ENCODE assay signal across 8 mouse cellular contexts in genomic region chr11:54955400-54955734, GRCm38 (mm10). TPM values are rescaled to one million over a fixed set of nuclear protein-coding genes. Genes with fewer than 3 reads are reported as not detected.
DNase-seq lines count a peak whose midpoint lies in the region; ATAC-seq and TF ChIP-seq lines count a peak whose summit lies in the region.
"Not testable (repeated sequence)": the region's sequence is repeated elsewhere in the genome, so short reads cannot be mapped to it uniquely, and the experiment has no call there.

No protein-coding gene starts in this region.

- peak overlapping the region; percentile 88 for H3K27ac ChIP-seq in bone marrow, adult 2 months (ENCODE audit: control insufficient read depth, insufficient read depth, low read depth, low read length, poor library complexity)
- H3K27ac ChIP-seq in heart, embryonic 12.5 days (ENCODE audit: poor library complexity, severe bottlenecking) = peak overlapping the region; percentile 85
- H3K27ac ChIP-seq in hindbrain, postnatal 0 days = peak overlapping the region; percentile 89; the same call in 1 of the 2 replicates
- H3K27ac ChIP-seq in limb, embryonic 11.5 days (replicated peaks; ENCODE audit: low read depth, low read length) = not testable (repeated sequence)
- H3K27ac ChIP-seq in midbrain, embryonic 16.5 days (ENCODE audit: low read length) = peak overlapping the region; percentile 91; the same call in 1 of the 2 replicates
- peak overlapping the region; percentile 92 for H3K27ac ChIP-seq in stomach, embryonic 16.5 days (ENCODE audit: low read length)

- not testable (repeated sequence) for DNase-seq in hindbrain, postnatal 0 days (ENCODE audit: low spot score); limb, embryonic 11.5 days (ENCODE audit: low spot score); lung, adult 2 months

- H3K4me2 ChIP-seq in heart, embryonic 12.5 days = peak overlapping the region; percentile 68
- peak overlapping the region; percentile 69 for H3K4me2 ChIP-seq in hindbrain, postnatal 0 days (ENCODE audit: low read depth, low read length)
- H3K4me2 ChIP-seq in limb, embryonic 11.5 days (ENCODE audit: low read depth, severe bottlenecking) = peak overlapping the region; percentile 57
- peak overlapping the region; percentile 71 for H3K4me2 ChIP-seq in midbrain, embryonic 16.5 days (ENCODE audit: low read length)
- peak overlapping the region; percentile 74 for H3K4me2 ChIP-seq in stomach, embryonic 16.5 days (ENCODE audit: low read depth, low read length)

- not testable (repeated sequence) for H3K4me1 ChIP-seq in bone marrow, adult 2 months (ENCODE audit: control insufficient read depth, insufficient read depth, low read length); hindbrain, postnatal 0 days (ENCODE audit: insufficient read depth, low read length); limb, embryonic 11.5 days (ENCODE audit: control insufficient read depth, insufficient read depth, low read length); lung, adult 2 months (ENCODE audit: control insufficient read depth, insufficient read depth, low read length)
- H3K4me1 ChIP-seq in heart, embryonic 12.5 days (replicated peaks) = peaks cover 52% of the 10 kb centered on the region
- H3K4me1 ChIP-seq in midbrain, embryonic 16.5 days (ENCODE audit: control insufficient read depth, insufficient read depth, low read length) = peaks cover 13% of the 10 kb centered on the region; the same call in 1 of the 2 replicates
- peaks cover 19% of the 10 kb centered on the region for H3K4me1 ChIP-seq in stomach, embryonic 16.5 days (ENCODE audit: control insufficient read depth, insufficient read depth, low read length)

- peak overlapping the region; percentile 70 for H3K4me3 ChIP-seq in bone marrow, adult 2 months (replicated peaks; ENCODE audit: control insufficient read depth, low read depth, low read length)
- H3K4me3 ChIP-seq in heart, embryonic 12.5 days = peak overlapping the region; percentile 80
- H3K4me3 ChIP-seq in hindbrain, postnatal 0 days (ENCODE audit: low read length) = peak overlapping the region; percentile 90
- peak overlapping the region; percentile 51 for H3K4me3 ChIP-seq in limb, embryonic 11.5 days (ENCODE audit: low read depth, low read length)
- H3K4me3 ChIP-seq in lung, adult 2 months (replicated peaks; ENCODE audit: extremely low read depth, low read depth, low read length) = peak overlapping the region; percentile 82
- peak overlapping the region; percentile 81 for H3K4me3 ChIP-seq in midbrain, embryonic 16.5 days (ENCODE audit: low read depth, low read length)
- H3K4me3 ChIP-seq in stomach, embryonic 16.5 days (replicated peaks; ENCODE audit: low read length) = peak overlapping the region; percentile 88

- TF ChIP-seq CTCF in bone marrow, adult 2 months (IDR thresholded peaks at IDR 0.05; ENCODE audit: control insufficient read depth, insufficient read depth, low read length); hindbrain, postnatal 0 days (IDR thresholded peaks at IDR 0.05; ENCODE audit: low read depth); lung, adult 2 months (IDR thresholded peaks at IDR 0.05; ENCODE audit: insufficient read depth, low read length): not testable (repeated sequence)

- H3K27me3 ChIP-seq in heart, embryonic 12.5 days (replicated peaks); hindbrain, postnatal 0 days (ENCODE audit: insufficient read depth, low read length); limb, embryonic 11.5 days (ENCODE audit: control insufficient read depth, insufficient read depth, low read length); midbrain, embryonic 16.5 days (ENCODE audit: control insufficient read depth, insufficient read depth, low read depth, low read length); stomach, embryonic 16.5 days (ENCODE audit: control insufficient read depth, insufficient read depth, low read length): not testable (repeated sequence)

- not testable (repeated sequence) for TF ChIP-seq POLR2A in bone marrow, adult 2 months (IDR thresholded peaks at IDR 0.05; ENCODE audit: borderline replicate concordance, control insufficient read depth, low read depth, low read length); lung, adult 2 months (IDR thresholded peaks at IDR 0.05; ENCODE audit: borderline replicate concordance, extremely low read depth, low read depth, low read length)

- H3K36me3 ChIP-seq in heart, embryonic 12.5 days; hindbrain, postnatal 0 days (ENCODE audit: insufficient read depth, low read length); limb, embryonic 11.5 days (ENCODE audit: control insufficient read depth, insufficient read depth, low read length); midbrain, embryonic 16.5 days (ENCODE audit: control insufficient read depth, insufficient read depth, low read length); stomach, embryonic 16.5 days (ENCODE audit: control insufficient read depth, insufficient read depth, low read length): not testable (repeated sequence)

- peak; percentile 31; the same call in 1 of the 2 replicates for ATAC-seq in erythroid progenitor cell, adult 5-6 weeks (replicated peaks; ENCODE audit: low FRiP score, poor library complexity, severe bottlenecking)
- ATAC-seq in heart, embryonic 12.5 days (ENCODE audit: insufficient number of reproducible peaks, low FRiP score); hindbrain, postnatal 0 days; limb, embryonic 11.5 days (ENCODE audit: insufficient number of reproducible peaks, low FRiP score, low TSS enrichment, low read depth); midbrain, embryonic 16.5 days; stomach, embryonic 16.5 days (ENCODE audit: insufficient read depth, low FRiP score): not testable (repeated sequence)

- peak overlapping the region; percentile 76 for H3K9ac ChIP-seq in heart, embryonic 12.5 days
- H3K9ac ChIP-seq in hindbrain, postnatal 0 days (replicated peaks; ENCODE audit: low read length) = peak overlapping the region; percentile 82
- H3K9ac ChIP-seq in limb, embryonic 11.5 days (ENCODE audit: low read length) = peak overlapping the region; percentile 67; the same call in 1 of the 2 replicates
- peak overlapping the region; percentile 91 for H3K9ac ChIP-seq in midbrain, embryonic 16.5 days (ENCODE audit: low read depth, low read length)
- peak overlapping the region; percentile 93 for H3K9ac ChIP-seq in stomach, embryonic 16.5 days (ENCODE audit: low read length)

- WGBS in bone marrow, adult 2 months = 29% methylated on average over 10 of the region's 10 CpGs
- WGBS in heart, embryonic 12.5 days = 38% methylated on average over 10 of the region's 10 CpGs
- WGBS in hindbrain, postnatal 0 days = 36% methylated on average over 10 of the region's 10 CpGs
- 47% methylated on average over 10 of the region's 10 CpGs for WGBS in limb, embryonic 11.5 days
- 29% methylated on average over 10 of the region's 10 CpGs for WGBS in lung, adult 2 months
- WGBS in midbrain, embryonic 16.5 days = 46% methylated on average over 10 of the region's 10 CpGs
- 36% methylated on average over 10 of the region's 10 CpGs for WGBS in stomach, embryonic 16.5 days

- not testable (repeated sequence) for H3K9me3 ChIP-seq in heart, embryonic 12.5 days (replicated peaks); hindbrain, postnatal 0 days (ENCODE audit: low read length); limb, embryonic 11.5 days (ENCODE audit: control insufficient read depth, low read length); midbrain, embryonic 16.5 days (replicated peaks; ENCODE audit: control insufficient read depth, low read length, poor library complexity, severe bottlenecking); stomach, embryonic 16.5 days (replicated peaks; ENCODE audit: control insufficient read depth, low read length)

RNA-seq across cellular contexts. Expression of gene Tnip1, which starts 7.3 kb away (rescaled TPM):
- 10.1 and 22.5 TPM in 2 replicates for polyA plus RNA-seq in bone marrow, adult 2 months (2011; ENCODE audit: insufficient read depth, insufficient read length, low replicate concordance, missing spikeins)
- total RNA-seq in erythroid progenitor cell, adult 5-6 weeks (2015; ENCODE audit: low replicate concordance) = 6.3 and 7.9 TPM in 2 replicates
- 3.3 and 8.7 TPM in 2 replicates for total RNA-seq in erythroid progenitor cell, adult 5-6 weeks (2017; ENCODE audit: low replicate concordance)
- polyA plus RNA-seq in heart, embryonic 12.5 days (2016; fragmentation: Nextera tagmentation; extraction: Ambion mirVana) = 23.1 and 23.6 TPM in 2 replicates
- total RNA-seq in hindbrain, postnatal 0 days (2014; rRNA removed) = 15.3 and 16.7 TPM in 2 replicates
- polyA plus RNA-seq in hindbrain, postnatal 0 days (2015; fragmentation: Nextera tagmentation; extraction: Ambion mirVana) = 17.1 and 19.8 TPM in 2 replicates
- 13.3 and 13.4 TPM in 2 replicates for polyA plus RNA-seq in limb, embryonic 11.5 days (2014; fragmentation: Nextera tagmentation; extraction: Ambion mirVana)
- polyA plus RNA-seq in lung, adult 2 months (2012; rRNA removed) = 43.9 and 47.2 TPM in 2 replicates
- polyA plus RNA-seq in midbrain, embryonic 16.5 days (2015; fragmentation: Nextera tagmentation; extraction: Ambion mirVana) = 16.4 and 17.4 TPM in 2 replicates
- 21.3 and 23.1 TPM in 2 replicates for polyA plus RNA-seq in stomach, embryonic 16.5 days (2015; fragmentation: Nextera tagmentation; extraction: Ambion mirVana)

RNA-seq across cellular contexts. Expression of gene Gpx3, which starts 53.1 kb away (rescaled TPM):
- polyA plus RNA-seq in bone marrow, adult 2 months (2011; ENCODE audit: insufficient read depth, insufficient read length, low replicate concordance, missing spikeins) = 86.6 and 132 TPM in 2 replicates
- total RNA-seq in erythroid progenitor cell, adult 5-6 weeks (2015; ENCODE audit: low replicate concordance) = 15.5 and 29.3 TPM in 2 replicates
- total RNA-seq in erythroid progenitor cell, adult 5-6 weeks (2017; ENCODE audit: low replicate concordance) = 0.30 and 2.4 TPM in 2 replicates
- 1,404 and 1,433 TPM in 2 replicates for polyA plus RNA-seq in heart, embryonic 12.5 days (2016; fragmentation: Nextera tagmentation; extraction: Ambion mirVana)
- 28.5 and 30.5 TPM in 2 replicates for total RNA-seq in hindbrain, postnatal 0 days (2014; rRNA removed)
- 78.0 and 78.1 TPM in 2 replicates for polyA plus RNA-seq in hindbrain, postnatal 0 days (2015; fragmentation: Nextera tagmentation; extraction: Ambion mirVana)
- polyA plus RNA-seq in limb, embryonic 11.5 days (2014; fragmentation: Nextera tagmentation; extraction: Ambion mirVana) = 48.2 and 49.9 TPM in 2 replicates
- polyA plus RNA-seq in lung, adult 2 months (2012; rRNA removed) = 693 and 908 TPM in 2 replicates
- 29.4 and 40.5 TPM in 2 replicates for polyA plus RNA-seq in midbrain, embryonic 16.5 days (2015; fragmentation: Nextera tagmentation; extraction: Ambion mirVana)
- polyA plus RNA-seq in stomach, embryonic 16.5 days (2015; fragmentation: Nextera tagmentation; extraction: Ambion mirVana) = 174 and 187 TPM in 2 replicates
